Mouse (Mus musculus) heart, adult 9 months (tissue): Measurements from ENCODE around the gene Znrf1.
"Not testable (repeated sequence)": the region's sequence is repeated elsewhere in the genome, so short reads cannot be mapped to it uniquely, and the experiment has no call there.

Experiments used
- DNase-seq, 2 experiments: peaks; one replicate each; pipeline ENCODE4 v3.0.0; 2022; ENCODE audit warnings: low spot score in 2 of 2

Znrf1 gene

DNA sequence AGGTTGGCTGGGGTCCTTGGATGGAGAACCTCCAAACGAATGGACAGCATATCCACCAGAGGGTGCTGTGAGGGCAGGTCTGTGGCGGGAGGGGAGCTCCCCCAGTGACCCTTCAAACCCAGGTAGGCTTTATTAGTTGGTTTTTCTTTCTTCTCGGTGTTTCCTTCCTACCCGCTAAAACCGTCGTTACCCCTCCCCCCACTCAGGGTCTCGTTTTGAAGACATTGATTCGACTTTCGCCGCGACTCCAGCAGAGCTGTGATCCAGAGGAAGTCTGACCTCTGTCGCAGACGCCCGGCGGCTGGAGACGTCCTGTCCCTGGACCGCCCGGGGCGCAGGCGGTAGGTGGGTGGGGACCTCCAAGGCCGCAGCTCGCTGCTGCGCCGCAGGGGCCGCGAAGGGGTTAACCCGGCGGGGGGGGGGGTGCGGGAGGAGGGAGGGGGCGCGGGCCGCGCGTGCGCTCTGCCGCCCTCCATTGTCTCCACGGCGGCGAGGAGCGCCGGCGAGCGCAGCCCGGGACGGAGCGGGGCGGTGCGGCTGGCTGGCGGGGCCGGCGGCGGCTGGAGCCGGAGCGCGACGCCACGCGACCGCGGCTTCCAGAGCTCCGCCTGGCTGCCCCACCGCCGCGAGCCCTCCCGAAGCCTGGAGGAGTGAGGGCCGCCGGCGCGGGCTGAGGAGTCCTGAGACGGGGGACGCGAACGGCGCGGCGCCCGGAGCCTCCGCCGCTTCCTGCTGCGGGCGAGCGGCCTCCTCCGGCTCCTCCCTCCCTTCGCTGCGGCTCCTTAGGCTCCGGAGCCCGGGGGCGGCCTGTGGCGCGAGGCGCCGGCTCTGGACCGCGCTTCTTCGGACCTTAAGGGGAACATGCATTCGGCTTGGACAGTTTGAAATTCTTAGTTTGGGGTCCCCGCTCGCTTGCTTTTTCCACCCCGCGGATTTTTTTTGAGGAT lies at the start of gene Znrf1:
Znrf1 (plus strand) TSS at position 67 of the 947 bp plus-strand sequence.
- DNase-seq = peak; percentile 79 to 80

DNA sequence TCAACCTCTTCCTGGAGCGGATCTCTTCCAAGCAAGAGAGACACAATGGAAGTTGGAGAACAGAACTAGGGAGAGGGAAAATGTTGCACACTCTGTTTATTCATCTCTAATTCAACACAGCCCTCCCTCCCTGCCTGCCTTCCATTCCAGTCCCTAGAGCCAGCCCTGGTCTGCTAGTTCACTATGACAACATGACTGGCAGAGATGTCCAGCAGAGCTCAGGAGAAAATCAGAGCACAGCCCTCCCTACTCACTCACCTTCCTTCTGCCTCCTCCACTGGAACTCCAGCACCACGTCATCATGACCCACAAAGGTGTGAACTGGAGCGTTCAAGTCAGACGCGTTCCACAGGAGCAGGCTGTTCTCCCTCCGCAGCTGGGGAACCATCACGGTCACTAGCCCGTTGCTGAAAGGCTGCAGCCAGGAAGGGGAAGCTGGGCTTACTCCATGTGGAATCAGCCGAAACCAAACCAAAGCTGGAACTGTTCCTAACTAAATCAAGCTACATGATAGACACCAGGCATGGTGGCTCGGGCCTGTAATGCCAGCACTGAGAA lies 45.8 kb upstream of the Znrf1 start:
- DNase-seq = peak in 1 of 2 experiments; percentile 16

DNA sequence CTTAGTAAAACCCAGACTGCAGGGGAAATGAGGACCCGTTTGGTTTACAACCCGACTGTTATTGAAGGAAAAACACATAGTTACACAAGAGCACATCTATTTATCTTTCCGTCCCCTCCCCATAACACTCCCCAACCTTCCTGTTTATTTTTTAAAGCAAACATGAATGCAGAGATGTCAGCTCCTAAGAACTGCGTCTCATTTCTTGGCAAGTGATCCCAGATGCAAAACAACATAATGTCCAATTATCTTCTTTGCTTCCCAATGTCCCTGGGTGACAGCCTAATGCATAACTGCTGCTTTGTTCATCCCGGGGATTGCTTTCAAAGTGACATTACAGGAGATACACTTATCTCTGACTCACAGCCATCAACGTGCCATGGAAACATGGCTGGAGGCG lies 44.7 kb upstream of the Znrf1 start:
- DNase-seq = no peak

DNA sequence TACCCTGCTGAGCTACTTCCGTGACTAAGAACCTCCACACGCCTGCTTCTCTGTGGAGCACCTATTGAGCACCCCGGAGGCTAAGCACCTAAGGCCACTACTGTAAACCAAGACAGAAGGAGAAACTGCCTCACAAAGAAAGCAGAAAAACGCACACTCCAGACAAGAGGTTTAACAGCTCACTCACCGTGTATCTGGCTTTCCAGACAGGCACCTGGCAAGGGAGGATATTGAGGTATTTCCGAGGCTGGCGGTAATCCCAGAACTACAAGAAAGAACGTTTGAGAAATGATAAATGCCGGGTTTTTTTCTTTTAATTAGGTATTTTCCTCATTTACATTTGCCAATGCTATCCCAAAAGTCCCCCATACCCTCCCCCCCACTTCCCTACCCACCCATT lies 43.4 kb upstream of the Znrf1 start:
- peak in 1 of 2 experiments; percentile 35 for DNase-seq

DNA sequence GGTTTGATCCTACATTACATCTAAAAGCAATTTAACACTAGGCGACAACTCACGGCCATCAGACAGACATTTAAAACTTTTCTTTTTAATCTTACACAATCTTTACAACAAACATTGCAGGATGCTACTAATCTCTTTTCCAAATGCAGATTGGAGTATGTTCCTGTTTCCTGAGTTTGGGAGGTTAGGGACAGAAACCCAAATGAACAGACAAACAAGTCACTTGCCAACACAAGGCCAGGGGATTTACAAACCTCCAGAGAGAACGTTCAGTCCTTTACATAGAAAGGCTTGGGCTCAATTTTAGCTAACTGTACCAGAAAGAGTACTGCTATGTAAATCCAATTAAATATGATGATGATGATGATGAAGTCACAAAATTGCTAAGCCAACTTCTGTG lies 42.7 kb upstream of the Znrf1 start:
- DNase-seq = peak in 1 of 2 experiments; percentile 56

DNA sequence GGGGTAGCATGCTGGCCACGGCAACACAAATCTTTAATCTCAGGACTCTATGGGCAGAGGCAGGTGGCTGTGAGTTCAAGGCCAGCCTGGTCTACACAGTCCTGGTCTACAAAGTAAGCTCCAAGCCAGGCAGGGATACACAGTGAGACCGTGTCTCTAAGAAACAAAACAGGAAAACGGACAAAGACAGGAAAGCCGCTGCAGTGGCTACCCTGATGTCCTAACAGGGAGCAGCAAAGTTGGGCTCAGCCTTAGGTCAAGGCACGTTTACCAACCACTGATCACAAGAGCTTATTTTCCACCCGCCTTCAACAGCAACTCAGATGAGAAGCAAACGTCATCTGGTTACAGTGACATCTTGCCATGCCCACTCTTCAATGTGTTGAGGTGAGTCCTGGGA lies 39.6 kb upstream of the Znrf1 start:
- DNase-seq = peak; percentile 40 to 69

DNA sequence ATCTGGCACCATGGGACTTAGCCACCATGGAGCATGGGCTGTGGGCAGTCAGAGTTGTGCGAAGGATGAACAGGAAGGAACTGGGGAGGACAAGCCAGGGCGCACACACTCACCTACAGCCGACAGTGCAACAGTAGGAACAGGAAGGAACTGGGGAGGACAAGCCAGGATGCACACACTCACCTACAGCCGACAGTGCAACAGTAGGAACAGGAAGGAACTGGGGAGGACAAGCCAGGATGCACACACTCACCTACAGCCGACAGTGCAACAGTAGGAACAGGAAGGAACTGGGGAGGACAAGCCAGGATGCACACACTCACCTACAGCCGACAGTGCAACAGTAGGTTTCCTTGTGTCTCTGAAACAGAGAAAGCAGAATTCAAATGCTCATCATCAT lies 37.6 kb upstream of the Znrf1 start:
- DNase-seq = not testable (repeated sequence)

DNA sequence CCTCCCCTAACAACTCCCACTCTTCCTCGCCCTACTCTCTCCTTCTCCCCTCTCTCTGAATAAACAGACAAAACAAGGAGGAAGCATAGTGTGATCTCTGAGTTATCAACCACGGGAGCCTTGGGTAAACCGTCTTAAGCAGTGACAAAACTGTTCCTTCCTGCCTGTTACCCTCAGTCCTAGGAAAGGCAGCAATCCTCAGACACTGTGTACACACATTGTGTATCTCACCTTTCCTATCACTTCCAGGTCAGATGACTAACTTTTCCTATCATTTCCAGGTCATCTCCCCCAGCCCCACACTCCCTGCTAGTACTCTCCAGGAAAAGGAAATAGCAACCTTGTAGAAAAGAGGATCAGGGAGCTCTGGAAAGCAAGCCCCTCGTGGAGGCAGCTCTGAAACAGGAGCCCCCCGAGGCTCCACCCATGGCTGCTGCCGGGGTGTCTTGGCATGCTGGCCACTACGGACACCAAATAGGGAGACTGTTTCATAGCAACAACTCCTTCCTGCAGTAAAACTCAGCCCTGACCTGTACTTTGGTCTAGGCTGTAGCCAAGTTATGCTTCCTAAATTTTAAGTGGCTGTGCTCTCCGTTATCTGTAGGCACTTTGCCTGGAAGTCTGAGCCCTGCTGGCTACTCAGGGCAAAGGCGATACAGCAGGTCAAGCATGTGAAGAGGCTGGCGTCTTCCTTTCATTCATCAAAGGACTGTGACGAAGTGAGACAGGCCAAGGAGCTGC lies 34.0 kb upstream of the Znrf1 start:
- peak; percentile 31 to 39 for DNase-seq

DNA sequence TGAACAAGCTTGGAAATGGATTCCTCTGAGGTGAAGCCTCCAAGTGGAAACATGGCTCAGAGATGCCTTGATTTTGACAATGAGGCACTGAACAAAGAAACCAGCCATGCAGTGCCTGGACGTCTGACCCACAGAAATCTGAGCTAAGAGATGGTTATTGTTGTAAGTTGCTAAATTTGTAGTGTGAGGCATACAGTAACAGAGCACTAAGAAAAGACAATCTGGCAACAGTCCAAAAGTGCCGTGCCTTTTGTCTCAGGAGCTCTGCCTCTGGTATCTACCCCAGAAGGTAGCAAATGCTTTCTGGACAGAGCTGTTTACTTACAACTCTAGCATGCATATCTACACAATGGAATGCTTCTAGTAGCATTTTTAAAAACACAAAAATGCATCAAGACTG lies 27.3 kb upstream of the Znrf1 start:
- DNase-seq = peak in 1 of 2 experiments; percentile 19

DNA sequence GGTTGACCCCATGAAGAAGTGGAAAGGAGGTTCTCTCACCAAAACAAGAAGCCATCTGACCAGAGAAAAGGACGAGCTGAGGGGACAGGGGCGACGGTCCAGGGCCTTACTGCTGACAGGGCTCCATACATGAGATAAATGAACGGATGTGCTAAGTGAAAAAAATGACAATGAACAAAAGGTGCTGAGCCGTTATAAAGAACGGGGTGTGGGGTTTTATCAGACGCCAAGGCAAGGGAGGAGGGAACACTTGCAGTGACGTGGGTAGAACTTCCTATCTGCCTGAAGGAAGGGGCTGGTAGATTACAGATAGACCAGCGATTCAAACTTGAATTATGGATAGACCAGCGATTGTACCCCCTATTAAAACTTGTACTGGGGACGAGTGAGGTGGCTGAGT lies 26.6 kb upstream of the Znrf1 start:
- DNase-seq = peak in 1 of 2 experiments; percentile 31

DNA sequence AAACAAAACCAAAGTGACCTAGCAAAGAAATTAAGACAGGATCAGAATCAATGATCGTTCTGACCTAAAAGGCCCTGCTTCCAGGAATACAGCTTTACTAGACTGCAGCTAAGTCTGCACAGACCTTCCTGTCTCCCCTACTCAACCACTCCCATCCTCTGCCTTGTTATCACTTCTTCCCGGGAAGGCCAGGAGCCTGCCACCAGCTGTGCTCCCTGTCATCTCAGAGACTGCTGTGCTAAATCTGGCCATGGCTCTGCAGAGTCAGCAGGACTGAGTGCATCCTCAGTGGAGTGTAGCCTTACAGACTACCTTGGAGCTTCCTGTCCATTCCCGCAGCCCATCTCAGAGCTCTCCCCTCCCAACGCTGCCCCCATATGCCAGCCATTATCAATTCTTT lies 25.5 kb upstream of the Znrf1 start:
- no peak for DNase-seq

DNA sequence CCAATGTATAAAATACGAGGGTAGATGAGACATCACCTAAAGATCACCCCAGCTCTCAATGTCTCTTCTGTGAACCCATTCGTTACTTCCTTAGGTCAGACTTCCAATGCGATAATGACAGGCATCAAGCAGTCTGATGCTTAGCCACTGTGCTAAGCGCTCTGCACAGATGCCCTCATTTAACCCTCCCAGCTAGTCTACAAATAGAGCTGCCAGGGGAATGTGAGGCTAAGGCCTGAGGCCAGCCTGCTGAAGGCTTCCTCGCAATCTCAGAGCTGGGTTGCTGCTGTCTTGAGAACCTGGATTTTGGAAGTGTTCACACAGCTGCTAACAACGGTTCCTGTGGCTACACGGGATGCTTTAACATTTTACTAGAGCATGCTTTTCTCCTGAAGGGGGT lies 23.0 kb upstream of the Znrf1 start:
- no peak for DNase-seq

DNA sequence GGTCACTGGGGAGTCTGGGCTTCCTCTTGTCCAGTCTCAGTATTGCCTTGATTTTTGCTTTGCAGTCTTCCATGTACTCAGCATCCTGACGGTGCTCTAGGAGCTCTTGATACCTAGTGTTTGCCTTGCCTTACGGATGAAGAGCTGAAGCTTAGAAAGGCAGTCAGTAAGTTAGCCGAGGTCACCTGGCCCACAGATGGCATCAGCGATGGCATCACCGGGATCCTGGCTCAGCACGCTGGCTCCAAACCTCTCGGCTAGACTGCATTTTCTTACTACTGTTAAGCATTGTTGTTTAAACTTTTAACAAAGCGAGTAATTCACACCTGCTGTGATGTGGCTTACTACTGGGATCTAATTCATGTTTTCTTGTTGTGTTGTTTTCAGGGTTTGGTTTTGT lies 22.5 kb upstream of the Znrf1 start:
- DNase-seq = no peak

DNA sequence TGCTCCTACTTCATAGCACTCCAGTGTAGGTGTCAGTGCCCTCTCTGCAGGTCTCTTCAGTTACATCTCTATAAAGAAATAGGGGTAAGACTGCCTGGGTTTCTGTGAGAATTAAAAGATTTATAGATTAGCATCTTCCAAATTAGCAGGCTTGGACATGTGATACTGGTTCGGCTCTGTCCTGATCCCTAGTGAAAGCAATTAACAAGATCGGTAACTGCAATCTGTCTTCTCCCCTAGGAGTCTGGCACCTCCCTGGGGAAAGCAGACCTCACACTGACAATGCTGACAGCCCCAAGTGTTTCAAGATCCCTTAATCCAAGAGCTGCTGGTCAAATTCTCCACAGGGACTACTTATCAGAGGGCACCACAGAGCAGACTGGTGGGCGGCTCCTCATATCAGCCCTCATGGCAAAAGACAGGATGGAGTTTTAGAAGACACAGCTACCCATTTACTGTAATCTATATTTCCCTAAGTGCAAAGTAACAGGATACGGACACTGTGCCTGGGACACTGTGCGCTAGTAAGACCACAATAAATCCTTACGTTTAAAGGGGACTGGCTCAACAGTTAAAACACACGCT lies 19.4 kb upstream of the Znrf1 start:
- no peak for DNase-seq

DNA sequence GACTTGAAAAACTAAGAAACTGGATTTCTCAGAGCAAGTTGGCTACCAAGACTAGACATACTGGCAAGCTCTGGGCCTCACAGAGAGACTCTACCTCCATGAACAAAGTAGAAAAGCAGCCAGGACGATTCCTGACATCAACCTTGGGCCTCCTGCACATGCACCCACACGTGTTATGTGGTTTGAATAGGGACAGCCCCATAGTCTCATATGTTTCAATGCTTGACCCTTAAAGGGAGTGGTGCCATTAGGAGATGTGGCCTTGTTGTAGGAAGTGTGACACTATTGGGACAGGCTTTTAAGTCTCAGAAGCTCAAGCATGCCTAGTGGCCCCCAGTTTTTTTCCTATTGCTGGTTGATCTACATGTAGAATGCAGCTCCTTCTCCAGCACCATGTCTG lies 18.4 kb upstream of the Znrf1 start:
- DNase-seq = no peak

DNA sequence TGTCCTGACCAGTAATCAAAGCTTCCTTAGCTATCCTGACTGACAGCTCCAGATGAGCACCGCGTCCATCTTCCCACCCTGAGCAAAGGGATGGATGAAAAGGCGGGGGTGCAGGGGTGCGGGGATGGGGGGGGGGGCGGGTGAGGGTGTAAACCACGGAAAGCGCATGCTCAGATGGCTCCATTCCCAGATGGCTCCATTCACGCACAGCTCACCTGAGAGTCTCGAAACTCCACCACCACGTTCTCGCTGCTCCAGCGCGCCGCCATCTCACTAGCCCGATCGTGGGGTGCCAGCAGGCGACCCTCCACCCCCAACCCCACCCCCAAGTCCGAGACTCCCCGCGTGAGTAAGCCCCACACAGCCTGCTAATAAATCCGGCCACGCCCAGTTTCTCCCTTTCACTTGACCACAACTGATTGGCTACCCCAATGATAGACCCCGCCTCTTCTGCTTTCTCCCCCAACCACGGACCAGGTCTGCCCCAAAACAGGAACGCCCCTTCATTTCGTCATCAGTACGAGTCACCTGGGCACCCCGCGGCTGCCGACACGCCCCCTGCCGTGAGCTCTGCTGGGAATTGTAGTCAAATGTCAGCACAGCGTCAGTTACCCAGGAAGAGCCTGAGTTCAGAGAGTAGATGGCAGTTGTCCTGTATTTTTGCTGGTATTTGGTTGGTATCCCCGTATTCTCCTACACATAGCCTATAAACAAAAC lies 14.0 kb upstream of the Znrf1 start, which contains the start of gene Wdr59:
Wdr59 (minus strand) TSS at position 380 of the 717 bp plus-strand sequence.
- DNase-seq = peak; percentile 99

DNA sequence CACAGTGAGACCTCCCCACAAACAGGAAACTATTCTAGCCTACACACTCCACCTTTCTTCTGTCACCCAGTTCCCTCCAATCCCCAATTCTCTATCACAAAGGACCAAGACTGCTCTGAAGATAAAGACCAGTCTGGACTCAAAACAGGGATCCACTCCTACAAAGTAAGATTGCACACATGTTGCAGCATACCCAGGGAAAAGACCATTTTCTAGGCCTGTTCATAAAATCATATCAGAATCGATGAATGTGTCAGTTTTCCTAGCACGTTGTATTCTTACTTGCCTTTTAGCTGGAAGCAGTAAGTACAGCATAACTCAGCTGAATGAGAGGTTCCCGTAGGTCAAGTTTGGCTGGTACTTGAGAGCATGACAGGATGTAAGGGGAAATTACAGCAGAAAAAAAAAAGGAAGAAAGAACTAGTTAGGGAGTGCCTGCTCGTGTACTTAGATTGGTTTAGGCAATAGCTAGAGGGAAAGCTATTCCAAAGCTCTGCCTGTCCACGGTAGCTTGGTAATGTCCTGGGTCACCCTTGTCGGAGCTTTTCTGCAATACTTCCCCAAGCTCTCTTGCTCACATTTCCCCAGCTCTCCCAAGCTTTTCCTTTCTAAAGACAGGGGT lies 9.4 kb upstream of the Znrf1 start:
- no peak for DNase-seq

DNA sequence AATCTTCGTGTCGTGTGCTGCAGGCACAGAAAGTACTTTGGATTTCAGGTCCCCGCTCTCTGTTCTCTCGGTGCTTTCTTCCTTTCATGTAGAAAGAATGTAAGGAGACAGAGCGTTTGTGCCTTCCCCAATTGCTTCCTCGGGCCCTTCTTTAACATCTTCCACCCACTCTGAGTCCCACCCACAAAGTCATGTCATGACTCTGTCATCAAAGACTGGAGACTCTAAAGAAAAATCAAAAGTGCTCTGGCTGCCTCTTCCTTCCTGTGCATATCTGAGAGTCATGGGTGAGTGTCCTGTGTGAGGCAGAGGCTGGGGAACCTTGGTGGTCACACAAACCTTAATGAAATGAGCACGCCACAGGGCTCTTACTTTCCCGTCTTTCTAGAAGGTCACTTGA lies 8.7 kb upstream of the Znrf1 start:
- DNase-seq = no peak

DNA sequence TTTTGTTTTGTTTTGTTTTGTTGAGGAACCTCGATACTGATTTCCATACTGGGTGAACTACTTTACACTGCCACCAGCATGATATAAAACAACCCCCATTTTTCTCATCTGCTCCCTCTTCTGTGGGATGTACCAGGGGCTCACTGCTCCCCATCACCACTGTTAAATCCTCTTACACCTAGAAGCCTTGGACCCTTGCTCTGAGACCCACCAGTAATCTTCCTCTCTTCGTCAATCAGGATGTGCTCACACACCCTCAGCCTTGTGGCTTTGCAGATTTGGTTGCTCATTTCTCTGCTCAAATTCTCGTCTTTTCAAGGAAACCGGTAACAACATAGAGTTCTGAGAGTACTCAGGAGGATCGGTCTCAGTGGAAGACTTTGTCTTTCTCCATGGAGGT lies 7.8 kb upstream of the Znrf1 start:
- no peak for DNase-seq

DNA sequence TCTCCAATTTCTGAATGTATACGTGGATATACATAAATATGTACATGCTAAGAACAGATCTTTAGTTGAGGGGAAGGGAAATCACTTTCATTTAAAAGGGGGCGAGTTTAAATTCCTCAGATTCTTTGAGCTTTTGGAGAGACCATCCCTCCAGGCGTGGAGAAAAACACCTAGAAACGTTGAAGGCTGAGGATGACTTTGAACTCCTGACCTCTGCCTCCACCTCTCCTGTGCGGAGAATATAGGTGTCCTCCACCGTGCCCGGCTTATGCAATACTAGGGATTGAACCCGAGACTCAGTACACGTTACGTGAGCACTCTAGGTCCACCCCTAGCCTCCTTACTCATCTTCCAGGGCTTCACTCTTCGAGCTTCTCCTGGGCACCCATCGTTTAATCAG lies 4.7 kb upstream of the Znrf1 start:
- DNase-seq = no peak

DNA sequence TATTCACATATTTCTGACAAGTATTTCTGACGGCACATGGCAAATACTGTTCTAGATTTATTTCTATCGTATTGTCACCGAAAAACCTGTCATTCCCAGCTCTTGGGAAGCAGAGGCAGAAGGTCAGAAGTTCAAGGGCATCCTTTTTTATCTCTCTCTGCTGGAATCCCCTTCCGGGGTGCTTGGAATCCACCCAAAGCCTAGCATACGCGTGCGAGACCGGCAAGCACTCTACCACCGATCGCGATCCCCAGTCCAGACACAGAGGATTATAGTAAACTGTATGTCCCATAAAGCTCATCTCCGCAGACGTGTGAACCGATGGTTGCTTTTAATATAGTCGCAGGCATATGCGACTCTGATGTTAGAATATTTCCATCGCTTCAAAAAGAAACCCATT lies 4.3 kb upstream of the Znrf1 start:
- no peak for DNase-seq
